Mouse (Mus musculus): ENCODE measurements around the gene Jph3.
A peak's percentile ranks its signal among the peaks of the same experiment; 100 is the strongest.

DNA sequence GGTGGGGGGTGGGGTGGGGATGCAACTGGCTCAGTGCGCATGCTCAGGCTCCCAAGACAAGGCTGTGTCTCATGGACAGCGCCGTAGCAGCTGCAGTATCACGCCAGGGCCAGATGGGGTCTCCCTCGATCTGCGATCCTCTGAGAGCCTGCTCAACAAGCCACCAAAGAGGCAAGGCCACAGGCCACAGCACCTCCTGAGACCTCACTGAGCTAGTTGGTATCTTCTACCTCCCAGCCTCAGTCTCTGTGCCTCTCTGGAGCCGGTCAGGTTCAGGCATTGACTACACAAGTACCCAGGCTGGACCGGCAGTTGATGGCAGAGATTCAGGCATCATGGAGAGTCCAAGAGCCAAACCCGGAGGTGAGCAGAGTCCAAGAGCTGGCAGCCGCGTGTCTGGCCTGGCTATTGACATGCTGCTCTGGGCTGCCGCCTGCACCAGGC, 11.4 kb upstream of the Jph3 start:
- peak; percentile 94 for TF ChIP-seq CTCF (IDR thresholded peaks at IDR 0.05; ENCODE audit: low read depth, low read length)
- no peak for TF ChIP-seq POLR2A (IDR thresholded peaks at IDR 0.05; ENCODE audit: extremely low read depth, insufficient read depth, low read length)

Data from liver, adult 2 months (tissue).